Mouse (Mus musculus) telencephalon, adult 2 months (tissue): ENCODE measurements at regions not wholly inside any gene's neighbourhood (a gene's known extent, or its start where the extent isn't known, plus 50 kb on each side); places are given as distances from the start of the nearest gene placed in this dataset.

Experiments
- DNase-seq: peaks from one replicate; pipeline ENCODE4 v3.0.0-alpha.2; 2011; ENCODE audit warnings: low read depth, low spot score

GRCm38 (mm10) chr5:60143391-60143790 is 1665.2 kb upstream of the G6pd2 start:
- peak; percentile 22 for DNase-seq

GRCm38 (mm10) chr5:60145609-60146008 is 1663.0 kb upstream of the G6pd2 start:
- no peak for DNase-seq
